Mouse (Mus musculus): ENCODE data around the gene Exoc4.

GRCm38 (mm10) chr6:33803481-33804098 lies 554.7 kb downstream of the Exoc4 start:
- TF ChIP-seq NELFE (IDR thresholded peaks at IDR 0.05; ENCODE audit: low read depth, low read length), result no peak
- no peak for TF ChIP-seq SMC3 (IDR thresholded peaks at IDR 0.05; ENCODE audit: low read depth, low read length)
- no peak for TF ChIP-seq ELF1 (IDR thresholded peaks at IDR 0.05; ENCODE audit: low read depth, low read length)
- no peak for TF ChIP-seq MYC (IDR thresholded peaks at IDR 0.05; ENCODE audit: low read depth, low read length)
- no peak for TF ChIP-seq UBTF (IDR thresholded peaks at IDR 0.05; ENCODE audit: low read depth, low read length)
- TF ChIP-seq POLR2A (IDR thresholded peaks at IDR 0.05; ENCODE audit: low read depth, low read length), result no peak
- no peak for TF ChIP-seq CTCF (conservative IDR thresholded peaks at IDR 0.05 in 1 of 2, IDR thresholded peaks at IDR 0.05 in 1 of 2; ENCODE audit: low read depth in 2 of 2, low read length in 2 of 2)
- no peak for TF ChIP-seq MAFK (IDR thresholded peaks at IDR 0.05; ENCODE audit: insufficient replicate concordance, low read length)
- TF ChIP-seq MAX (IDR thresholded peaks at IDR 0.05; ENCODE audit: low read length), result no peak
- TF ChIP-seq POLR2AphosphoS2 (IDR thresholded peaks at IDR 0.05; ENCODE audit: low read depth, low read length), result no peak
- no peak for TF ChIP-seq ZKSCAN1 (IDR thresholded peaks at IDR 0.05; ENCODE audit: borderline replicate concordance, low read depth, low read length)
- TF ChIP-seq ZMIZ1 (IDR thresholded peaks at IDR 0.05; ENCODE audit: low read depth, low read length), result no peak
- no peak for TF ChIP-seq EP300 (IDR thresholded peaks at IDR 0.05; ENCODE audit: low read length)
- TF ChIP-seq E2F4 (IDR thresholded peaks at IDR 0.05; ENCODE audit: insufficient replicate concordance, low read depth, low read length), result no peak
